Mouse (Mus musculus) olfactory bulb, adult 2 months (tissue): Measurements from ENCODE around the gene Gm11084. TPM values are rescaled to one million over a fixed set of nuclear protein-coding genes. Genes with fewer than 3 reads are reported as not detected.

Source experiments
- H3K27ac ChIP-seq: fragments of 200-500 bp; 2 replicates; pipeline ENCODE4 v1.5.1; 2012; ENCODE audit warnings: low read depth, low read length; ENCODE audit not compliant: insufficient read depth
- H3K4me1 ChIP-seq: fragments of 200-500 bp; 2 replicates; pipeline ENCODE4 v1.6.1; 2012; ENCODE audit warnings: low read length; ENCODE audit not compliant: control insufficient read depth, insufficient read depth
- H3K4me3 ChIP-seq: fragments of 200-500 bp; 2 replicates; pipeline ENCODE4 v1.5.1; 2012; ENCODE audit warnings: mild to moderate bottlenecking, low read depth, low read length, moderate library complexity; ENCODE audit not compliant: insufficient read depth
- CTCF ChIP-seq: fragments of 200-500 bp; IDR thresholded peaks from 2 replicates; pipeline ENCODE4 v1.5.1; 2012; ENCODE audit warnings: low read depth, mild to moderate bottlenecking, low read length, moderate library complexity; ENCODE audit not compliant: insufficient read depth
- POLR2A ChIP-seq: fragments of 200-500 bp; IDR thresholded peaks from 2 replicates; pipeline ENCODE4 v1.6.1; 2012; ENCODE audit warnings: mild to moderate bottlenecking, low read depth, low read length, moderate library complexity; ENCODE audit not compliant: insufficient read depth
- WGBS: fragments of 180-500 bp; shearing (Covaris S2); methylation state at CpG from one replicate; pipeline ENCODE4 v1.1.7; 2018; 5-methylcytosine and 5-hydroxymethylcytosine counted together
- polyA plus RNA-seq: library from polyadenylated mRNA; stranded (reverse); fragments of >200 nt; gene quantifications from 2 replicates; pipeline ENCODE4 v1.2.4, GENCODE M21; 2012; ENCODE audit warnings: low replicate concordance; ENCODE audit not compliant: missing spikeins, insufficient read depth, insufficient read length

The Gm11084 gene
- polyA plus RNA-seq, 1 experiment = not detected

- Histone ChIP-seq H3K4me3 (no peak overlapping the region), H3K27ac (no peak overlapping the region), H3K4me1 (no peaks in the 10 kb centered on the region)
- TF ChIP-seq POLR2A (no peak), CTCF (no peak)
- 60% methylated on average over 9 of the region's 9 CpGs for WGBS
Measured at GRCm38 (mm10) chr2:72981441-72982109, 4.9 kb downstream of the Gm11084 start.

- WGBS = 6% methylated on average over 3 of the region's 3 CpGs
- H3K27ac ChIP-seq = peak overlapping the region; percentile 100
- H3K4me3 ChIP-seq = peak overlapping the region; percentile 100
- H3K4me1 ChIP-seq = no peaks in the 10 kb centered on the region
- TF ChIP-seq POLR2A (no peak), CTCF (no peak)
Measured at GRCm38 (mm10) chr2:72981075-72981420, 5.5 kb downstream of the Gm11084 start.

GRCm38 (mm10) chr2:72980337-72981074 is 6.0 kb downstream of the Gm11084 start, which contains the start of gene Sp3:
Sp3 (minus strand) TSS chr2:72980446.
- Histone ChIP-seq H3K27ac (peak within 1 kb of the TSS; percentile 100), H3K4me3 (peak within 1 kb of the TSS; percentile 100), H3K4me1 (no peaks in the 10 kb centered on the region)
- TF ChIP-seq POLR2A (peak; percentile 97), CTCF (no peak)
- WGBS = under 1% methylated on average over 64 of the region's 64 CpGs

- TF ChIP-seq CTCF (no peak), POLR2A (peak; percentile 54; the same call in 1 of the 2 replicates)
- peak overlapping the region; percentile 100 for H3K4me3 ChIP-seq
- peak overlapping the region; percentile 100 for H3K27ac ChIP-seq
- H3K4me1 ChIP-seq = no peaks in the 10 kb centered on the region
- WGBS = 1% methylated on average over 34 of the region's 54 CpGs
Measured at GRCm38 (mm10) chr2:72979659-72980071, 6.9 kb downstream of the Gm11084 start.

GRCm38 (mm10) chr2:72978901-72979658 is 7.4 kb downstream of the Gm11084 start:
- Histone ChIP-seq H3K27ac (peak overlapping the region; percentile 98), H3K4me1 (no peaks in the 10 kb centered on the region), H3K4me3 (peak overlapping the region; percentile 100)
- no peak for TF ChIP-seq CTCF
- no peak for TF ChIP-seq POLR2A
- WGBS = under 1% methylated on average over 72 of the region's 107 CpGs

GRCm38 (mm10) chr2:72978473-72978872 is 8.0 kb downstream of the Gm11084 start:
- Histone ChIP-seq H3K4me3 (peak overlapping the region; percentile 100), H3K4me1 (no peaks in the 10 kb centered on the region), H3K27ac (peak overlapping the region; percentile 82; the same call in 1 of the 2 replicates)
- TF ChIP-seq CTCF (no peak), POLR2A (no peak)
- whole genome bisulfite sequencing = under 1% methylated on average over 38 of the region's 38 CpGs

- TF ChIP-seq CTCF (no peak), POLR2A (no peak)
- WGBS = 13% methylated on average over 1 of the region's 1 CpGs
- H3K27ac ChIP-seq = no peak overlapping the region
- no peak overlapping the region for H3K4me3 ChIP-seq
- no peaks in the 10 kb centered on the region for H3K4me1 ChIP-seq
Measured at GRCm38 (mm10) chr2:72977272-72977671, 9.2 kb downstream of the Gm11084 start.

- no peak overlapping the region for H3K27ac ChIP-seq
- no peak for TF ChIP-seq CTCF
- no peak for TF ChIP-seq POLR2A
- no peak overlapping the region for H3K4me3 ChIP-seq
- no peaks in the 10 kb centered on the region for H3K4me1 ChIP-seq
Measured at GRCm38 (mm10) chr2:72976036-72976435, 10.5 kb downstream of the Gm11084 start.
